Mouse (Mus musculus) 3T3-L1 (cell line): ENCODE measurements at regions not wholly inside any gene's neighbourhood (a gene's known extent, or its start where the extent isn't known, plus 50 kb on each side); places are given as distances from the start of the nearest gene placed in this dataset.
A peak's percentile ranks its signal among the peaks of the same experiment; 100 is the strongest.

Experiments used
- DNase-seq: peaks from one replicate; pipeline ENCODE4 v3.0.0-alpha.2; 2015; ENCODE audit warnings: low read depth, low spot score

DNA sequence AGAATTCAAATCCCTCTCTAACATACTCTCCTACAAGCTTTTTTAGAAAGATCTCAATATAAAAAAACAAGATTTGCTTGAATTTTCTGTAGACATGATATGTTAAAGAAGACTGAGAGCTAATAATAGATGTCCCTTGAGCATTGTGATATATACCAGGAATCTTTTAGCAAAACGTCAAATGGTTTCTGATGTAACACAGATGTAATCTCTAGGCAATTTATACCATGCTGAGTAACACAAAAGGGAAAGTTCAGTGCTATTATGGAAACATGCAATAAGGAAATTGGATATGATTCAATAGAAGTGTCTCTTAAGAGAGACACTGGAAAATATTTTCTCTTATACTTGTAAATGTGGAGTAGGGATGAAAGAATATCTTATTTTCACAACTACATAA, 434.8 kb upstream of the Fsip2 start:
- peak; percentile 41 for DNase-seq

DNA sequence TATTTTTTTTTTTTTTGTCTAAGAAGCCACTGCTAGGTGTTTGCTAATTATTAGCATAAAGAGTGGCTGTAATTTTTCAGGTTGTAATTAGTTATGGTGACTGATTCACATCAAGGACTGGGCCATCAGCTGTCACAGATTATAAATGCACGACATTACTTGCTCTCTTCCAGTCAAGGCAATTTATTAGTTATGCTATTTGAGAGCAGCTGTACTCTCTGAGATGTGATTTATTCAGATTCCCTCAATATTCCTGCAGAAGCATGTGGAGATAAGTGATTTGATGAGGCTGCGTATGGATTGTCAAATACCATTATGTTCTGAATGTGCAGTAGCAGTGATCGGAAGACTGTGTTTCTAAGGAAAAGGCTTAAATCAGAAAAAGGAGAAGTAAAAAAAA, 428.3 kb upstream of the Fsip2 start:
- DNase-seq, result no peak

DNA sequence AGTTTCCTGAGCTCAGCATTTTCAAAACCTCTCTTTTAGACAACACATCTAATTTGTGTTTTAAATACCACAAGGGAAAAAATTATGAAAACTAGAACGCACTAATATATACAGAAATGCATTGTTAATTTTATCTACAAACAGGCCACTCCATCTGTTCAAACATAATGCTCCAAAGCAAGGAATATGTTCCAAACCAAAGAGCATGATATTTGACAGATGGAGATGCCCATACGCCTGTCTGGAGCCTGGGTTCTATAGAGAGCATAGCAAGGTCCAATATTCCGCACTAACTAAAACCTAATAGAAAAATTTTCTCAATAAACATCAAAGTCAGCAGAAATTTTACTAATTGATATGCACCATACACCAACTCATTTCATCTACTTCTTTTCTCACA, 423.5 kb upstream of the Fsip2 start:
- DNase-seq, result no peak

DNA sequence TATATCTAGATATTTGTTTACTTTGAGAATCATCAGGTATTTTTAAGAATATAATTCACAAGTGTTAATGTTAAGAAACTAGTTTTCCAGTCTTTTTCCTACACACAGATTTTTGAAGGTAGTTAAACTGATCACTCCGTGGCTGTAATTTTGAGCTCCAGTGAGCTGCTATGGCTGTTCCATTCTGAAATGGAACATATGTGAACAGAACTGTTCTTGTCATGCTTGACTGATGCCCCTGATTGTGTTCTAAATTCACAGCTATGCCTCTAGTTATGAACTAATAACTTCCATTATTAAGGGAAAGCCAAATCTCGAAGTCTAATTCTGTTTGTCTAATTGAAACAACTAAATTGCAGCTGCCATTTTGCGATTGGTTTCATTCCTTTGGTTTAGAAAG, 404.5 kb upstream of the Fsip2 start:
- DNase-seq, result no peak

DNA sequence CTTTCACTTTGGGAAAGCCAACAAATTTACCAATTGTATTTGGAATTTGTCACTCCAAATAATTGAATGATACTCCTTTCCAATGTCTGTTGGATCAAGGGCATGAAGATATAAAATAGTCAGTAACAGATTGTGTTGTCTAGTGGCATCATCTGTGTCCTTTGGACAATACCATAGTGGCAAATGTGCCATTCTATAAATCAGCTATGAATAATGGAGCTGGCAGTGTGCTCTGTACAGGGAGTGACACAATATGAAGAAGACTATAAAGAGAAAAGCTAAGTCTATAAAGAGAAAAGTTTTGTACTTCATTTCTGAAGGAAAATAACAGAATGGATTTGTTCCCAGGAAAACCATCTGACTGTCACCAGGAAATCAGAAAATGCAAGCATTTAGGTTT, 402.8 kb upstream of the Fsip2 start:
- no peak for DNase-seq

DNA sequence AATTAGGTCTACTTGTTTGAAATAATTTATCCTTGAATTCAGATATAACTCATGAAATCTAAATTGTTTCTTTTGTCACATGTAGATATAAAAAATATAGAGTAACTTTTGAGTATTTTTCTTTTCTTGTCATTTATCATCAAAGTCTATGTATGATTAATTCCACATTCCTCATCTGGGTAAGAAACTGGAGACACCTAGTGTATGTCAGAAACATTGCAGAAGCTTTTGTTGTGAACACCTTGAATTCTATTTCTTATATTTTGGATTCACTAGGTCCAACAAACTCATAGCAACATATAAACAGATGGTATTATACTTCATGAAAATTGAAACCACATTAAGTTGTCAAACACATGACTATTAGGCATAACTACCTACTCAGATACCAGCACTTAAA, 373.1 kb upstream of the Fsip2 start:
- DNase-seq, result peak; percentile 12

DNA sequence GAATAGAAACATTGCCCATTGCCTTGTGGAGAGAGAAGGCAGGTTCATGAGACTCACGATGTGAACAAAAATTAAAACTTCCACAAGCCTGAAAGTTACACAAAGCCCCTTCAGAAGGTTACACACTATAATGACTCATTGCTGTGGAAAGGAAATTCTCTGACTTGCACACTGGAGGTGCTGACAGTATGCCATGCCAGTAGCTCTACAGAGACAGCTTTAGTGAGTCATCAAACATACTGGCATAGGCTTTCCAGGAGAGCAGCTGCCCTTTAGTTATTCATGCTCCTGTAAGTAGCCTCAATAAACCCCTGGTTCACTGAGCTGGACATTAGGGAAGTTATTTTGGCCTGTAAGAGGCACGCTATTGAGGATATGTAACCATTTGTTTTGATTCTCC, 371.3 kb upstream of the Fsip2 start:
- peak; percentile 72 for DNase-seq

DNA sequence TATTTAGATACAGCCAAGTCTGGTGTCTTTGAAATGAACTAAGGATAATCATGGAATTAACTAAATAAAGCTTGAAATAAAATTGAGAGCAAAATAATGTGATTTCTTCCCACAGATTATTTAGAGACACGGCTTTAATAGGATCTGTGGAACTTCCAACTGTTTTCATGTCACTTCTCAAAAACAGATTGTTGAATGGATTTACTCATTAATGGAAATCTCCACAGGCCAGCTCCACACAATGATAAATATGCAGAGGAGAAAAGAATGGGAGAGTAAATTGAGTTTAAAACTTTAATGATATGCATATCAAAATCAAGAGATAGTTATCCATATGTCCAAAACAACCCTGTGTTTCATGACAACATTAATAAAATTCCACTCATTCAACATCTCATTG, 369.6 kb upstream of the Fsip2 start:
- DNase-seq, result no peak

DNA sequence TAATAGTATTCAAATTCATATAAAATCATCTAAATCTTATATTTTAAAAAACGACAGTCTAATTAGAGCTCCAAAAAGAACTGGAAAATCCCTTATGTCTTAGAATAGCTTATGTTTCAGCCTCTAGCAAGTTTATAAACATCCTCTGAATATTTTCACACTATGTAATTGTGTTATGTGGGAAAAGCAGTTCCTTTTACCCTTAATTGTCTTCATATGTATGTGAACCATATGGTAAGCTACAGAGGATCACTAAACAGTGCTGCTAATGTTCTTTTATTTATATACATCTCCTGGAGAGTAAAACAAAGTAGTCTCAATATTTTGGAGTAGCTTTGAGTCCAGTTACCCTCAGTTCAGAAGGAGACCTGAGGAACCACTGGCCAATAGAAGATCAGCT, 363.8 kb upstream of the Fsip2 start:
- DNase-seq, result no peak

DNA sequence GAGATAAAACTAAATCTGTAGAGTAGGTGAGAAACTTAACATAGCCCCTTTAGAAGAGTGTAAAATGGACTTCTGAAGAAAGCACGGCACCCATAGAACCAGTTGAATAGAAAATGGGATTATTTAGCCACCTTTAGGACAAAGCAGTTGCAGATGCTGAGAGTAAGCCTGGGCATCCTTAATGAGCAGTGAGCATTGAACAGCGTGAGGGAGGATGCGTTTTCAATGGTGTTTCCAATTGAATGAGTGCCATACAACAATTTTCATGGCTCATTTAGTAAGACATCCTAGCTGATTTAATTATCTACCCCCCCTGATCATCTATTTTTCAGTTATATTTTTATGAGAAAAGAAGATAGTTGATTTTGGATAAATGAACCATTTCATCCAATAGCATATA, 327.2 kb upstream of the Fsip2 start:
- DNase-seq, result no peak

DNA sequence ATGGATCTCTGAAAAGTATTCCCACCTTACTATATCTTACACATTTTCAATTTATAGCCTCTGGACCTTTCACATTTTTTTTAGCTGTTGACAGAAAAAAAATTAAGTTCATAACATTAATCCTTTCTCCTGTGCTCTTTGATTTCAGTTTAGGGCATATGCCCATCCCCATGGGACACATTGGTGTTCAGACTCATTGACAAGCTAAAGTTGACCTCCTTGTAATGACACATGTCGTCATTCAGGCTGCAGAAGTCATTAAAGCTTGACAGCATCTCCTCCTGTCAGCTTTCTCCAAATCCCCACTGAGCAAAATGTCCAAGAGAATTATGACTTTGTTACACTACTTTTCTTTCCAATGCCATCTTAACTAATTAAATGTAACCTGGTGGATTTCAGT, 322.9 kb upstream of the Fsip2 start:
- DNase-seq, result no peak

DNA sequence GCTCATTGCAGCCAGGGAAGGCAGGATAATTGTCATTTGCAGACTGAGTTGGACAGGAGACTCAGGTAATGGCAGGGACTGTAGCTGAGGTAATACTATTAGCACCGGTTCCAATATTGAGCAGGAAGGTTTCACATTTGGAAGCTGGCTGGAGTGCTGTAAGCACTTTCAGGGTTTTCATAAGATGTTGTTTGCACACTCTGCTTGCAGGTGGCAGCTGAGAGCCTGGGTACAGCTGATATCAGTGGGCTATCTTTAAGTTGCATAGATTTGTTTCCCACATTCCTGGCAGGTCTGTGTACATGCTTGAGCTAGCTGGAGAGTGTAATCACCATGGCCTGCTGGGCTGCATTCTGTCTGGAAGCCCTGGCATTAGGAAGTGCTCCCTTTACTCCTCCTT, 299.0 kb upstream of the Fsip2 start:
- no peak for DNase-seq
